Mouse (Mus musculus) heart, adult 2 months (tissue): ENCODE measurements at regions not wholly inside any gene's neighbourhood (a gene's known extent, or its start where the extent isn't known, plus 50 kb on each side); places are given as distances from the start of the nearest gene placed in this dataset.

Source experiments
- CTCF ChIP-seq: fragments of 200-600 bp; IDR thresholded peaks from 2 replicates; pipeline ENCODE4 v1.8.1; 2022; ENCODE audit warnings: antibody characterized with exemption, mild to moderate bottlenecking, moderate library complexity
- EP300 ChIP-seq: fragments of 200-500 bp; IDR thresholded peaks from 2 replicates; pipeline ENCODE4 v1.6.1; 2011; ENCODE audit warnings: low read depth, low read length, control low read depth; ENCODE audit not compliant: insufficient read depth
- POLR2A ChIP-seq: fragments of 200-500 bp; IDR thresholded peaks from 2 replicates; pipeline ENCODE4 v1.6.1; 2011; ENCODE audit warnings: mild to moderate bottlenecking, low read depth, low read length, control low read depth; ENCODE audit not compliant: insufficient read depth

- TF ChIP-seq EP300, result no peak
- TF ChIP-seq POLR2A, result no peak
- no peak for TF ChIP-seq CTCF
These were observed 311.8 kb upstream of the Dmac1 start for GRCm38 (mm10) chr4:75589901-75590300.
